Mouse (Mus musculus): ENCODE data around the gene Sfmbt2.

DNA sequence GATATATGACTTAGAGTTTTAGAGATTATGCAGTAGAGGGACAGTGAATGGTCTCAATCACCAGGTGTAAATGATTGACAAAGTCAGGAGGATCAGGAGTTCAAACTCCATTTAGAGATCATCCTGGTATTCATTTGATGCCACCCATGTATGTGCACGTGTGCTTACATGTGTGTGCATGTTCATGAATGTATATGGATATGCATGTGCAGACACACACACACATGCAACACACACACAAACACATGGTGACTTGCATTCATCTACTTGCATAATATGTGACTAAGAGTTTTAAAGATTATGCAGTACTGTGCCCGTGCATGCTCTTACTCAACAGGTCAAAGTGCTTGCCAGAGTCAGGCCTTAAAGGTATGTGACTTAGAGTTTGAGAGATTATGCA is 146.2 kb downstream of the Sfmbt2 start:
- TF ChIP-seq POLR2A (IDR thresholded peaks at IDR 0.05; ENCODE audit: insufficient read depth, low read depth, low read length) (no peak), CTCF (IDR thresholded peaks at IDR 0.05) (no peak), EP300 (IDR thresholded peaks at IDR 0.05; ENCODE audit: insufficient read depth, low read depth, low read length) (no peak)

Data from heart, adult 2 months (tissue).